Mouse (Mus musculus) intestine, embryonic 14.5 days (tissue): ENCODE measurements at regions not wholly inside any gene's neighbourhood (a gene's known extent, or its start where the extent isn't known, plus 50 kb on each side); places are given as distances from the start of the nearest gene placed in this dataset.
A peak's percentile ranks its signal among the peaks of the same experiment; 100 is the strongest.

Experiments used
- ATAC-seq: fragments of 200-750 bp; cut with Nextera tagmentation; replicated peaks from 2 replicates; pipeline ENCODE4 v1.8.0; 2017; ENCODE audit warnings: low read depth, moderate number of reproducible peaks, moderate TSS enrichment, moderate library complexity; ENCODE audit not compliant: low FRiP score, low TSS enrichment
- DNase-seq: peaks from one replicate; pipeline ENCODE4 v3.0.0-alpha.2; 2018; ENCODE audit warnings: low spot score
- H3K27ac ChIP-seq: fragments of 300-500 bp; sonication (generic); 2 replicates; pipeline ENCODE4 v1.5.1; 2014; ENCODE audit warnings: low read depth, mild to moderate bottlenecking, control low read depth
- H3K27me3 ChIP-seq: fragments of 300-500 bp; sonication (generic); replicated peaks from 2 replicates; pipeline ENCODE4 v1.6.1; 2014; ENCODE audit warnings: low read length, control low read depth; ENCODE audit not compliant: control insufficient read depth, insufficient read depth
- H3K36me3 ChIP-seq: fragments of 300-500 bp; sonication (generic); 2 replicates; pipeline ENCODE4 v1.6.1; 2014; ENCODE audit warnings: low read length, control low read depth; ENCODE audit not compliant: control insufficient read depth, insufficient read depth
- H3K4me1 ChIP-seq: fragments of 300-500 bp; sonication (generic); replicated peaks from 2 replicates; pipeline ENCODE4 v1.6.1; 2014; ENCODE audit warnings: low read length, control low read depth, mixed read lengths; ENCODE audit not compliant: control insufficient read depth, insufficient read depth
- H3K4me2 ChIP-seq: fragments of 300-500 bp; sonication (generic); 2 replicates; pipeline ENCODE4 v1.6.1; 2014; ENCODE audit warnings: low read length
- H3K4me3 ChIP-seq: fragments of 300-500 bp; sonication (generic); 2 replicates; pipeline ENCODE4 v1.5.1; 2014; ENCODE audit warnings: low read depth, low read length, control low read depth, mixed read lengths
- H3K9ac ChIP-seq: fragments of 300-500 bp; sonication (generic); 2 replicates; pipeline ENCODE4 v1.6.1; 2014; ENCODE audit warnings: mild to moderate bottlenecking, low read length
- H3K9me3 ChIP-seq: fragments of 300-500 bp; sonication (generic); 2 replicates; pipeline ENCODE4 v1.6.1; 2016; ENCODE audit warnings: low read length, control low read depth; ENCODE audit not compliant: control insufficient read depth
- WGBS: fragments of 180-500 bp; shearing (Covaris S2); extraction: QIAGEN DNeasy Blood & Tissue Kit; methylation state at CpG from one replicate; pipeline ENCODE4 v1.1.7; 2014; 5-methylcytosine and 5-hydroxymethylcytosine counted together

GRCm38 (mm10) chr3:38588966-38589365, 104.3 kb upstream of the Ankrd50 start:
- ATAC-seq: no peak

GRCm38 (mm10) chr3:38585509-38585908, 100.9 kb upstream of the Ankrd50 start:
- no peak overlapping the region for H3K9ac ChIP-seq
- 69% methylated on average over 5 of the region's 5 CpGs for WGBS
- no peaks in the 10 kb centered on the region for H3K9me3 ChIP-seq
- no peak overlapping the region for H3K4me2 ChIP-seq
- H3K4me3 ChIP-seq: no peak overlapping the region
- DNase-seq (no peak), ATAC-seq (no peak)
- no peaks in the 10 kb centered on the region for H3K36me3 ChIP-seq
- no peak overlapping the region for H3K27ac ChIP-seq
- no peaks in the 10 kb centered on the region for H3K27me3 ChIP-seq
- no peaks in the 10 kb centered on the region for H3K4me1 ChIP-seq

More at GRCm38 (mm10) chr3:38588966-38589365, 104.3 kb upstream of the Ankrd50 start:
- H3K27me3 ChIP-seq: no peaks in the 10 kb centered on the region
- no peak overlapping the region for H3K27ac ChIP-seq
- no peaks in the 10 kb centered on the region for H3K36me3 ChIP-seq
- no peak overlapping the region for H3K4me2 ChIP-seq
- no peak overlapping the region for H3K9ac ChIP-seq
- no peak for DNase-seq
- no peaks in the 10 kb centered on the region for H3K9me3 ChIP-seq
- no peak overlapping the region for H3K4me3 ChIP-seq
- H3K4me1 ChIP-seq: no peaks in the 10 kb centered on the region

- H3K9me3 ChIP-seq: no peaks in the 10 kb centered on the region
- no peak overlapping the region for H3K27ac ChIP-seq
- H3K27me3 ChIP-seq: no peaks in the 10 kb centered on the region
- H3K4me2 ChIP-seq: no peak overlapping the region
- no peaks in the 10 kb centered on the region for H3K4me1 ChIP-seq
- H3K9ac ChIP-seq: no peak overlapping the region
- no peak overlapping the region for H3K4me3 ChIP-seq
- H3K36me3 ChIP-seq: no peaks in the 10 kb centered on the region
- WGBS: 67% methylated on average over 1 of the region's 1 CpGs
- DNase-seq (no peak), ATAC-seq (peak; percentile 66; the same call in 1 of the 2 replicates)
These were observed 95.1 kb upstream of the Ankrd50 start for GRCm38 (mm10) chr3:38579781-38580180.

GRCm38 (mm10) chr3:38577890-38578628, 93.4 kb upstream of the Ankrd50 start:
- Histone ChIP-seq H3K36me3 (no peaks in the 10 kb centered on the region), H3K4me2 (no peak overlapping the region), H3K27ac (no peak overlapping the region), H3K27me3 (no peaks in the 10 kb centered on the region), H3K9me3 (no peaks in the 10 kb centered on the region), H3K9ac (no peak overlapping the region), H3K4me1 (no peaks in the 10 kb centered on the region), H3K4me3 (no peak overlapping the region)
- no peak for DNase-seq
- 36% methylated on average over 5 of the region's 5 CpGs for WGBS
- no peak for ATAC-seq

GRCm38 (mm10) chr3:38573594-38573993, 89.0 kb upstream of the Ankrd50 start:
- ATAC-seq (no peak), DNase-seq (no peak)
- Histone ChIP-seq H3K36me3 (no peaks in the 10 kb centered on the region), H3K4me3 (no peak overlapping the region), H3K27me3 (no peaks in the 10 kb centered on the region), H3K9me3 (no peaks in the 10 kb centered on the region), H3K4me2 (no peak overlapping the region), H3K4me1 (no peaks in the 10 kb centered on the region), H3K9ac (no peak overlapping the region), H3K27ac (no peak overlapping the region)
- 90% methylated on average over 5 of the region's 5 CpGs for WGBS

GRCm38 (mm10) chr3:38572159-38572558, 87.5 kb upstream of the Ankrd50 start:
- no peak overlapping the region for H3K4me3 ChIP-seq
- no peak overlapping the region for H3K9ac ChIP-seq
- H3K36me3 ChIP-seq: no peaks in the 10 kb centered on the region
- no peaks in the 10 kb centered on the region for H3K4me1 ChIP-seq
- WGBS: 40% methylated on average over 3 of the region's 3 CpGs
- no peaks in the 10 kb centered on the region for H3K27me3 ChIP-seq
- H3K9me3 ChIP-seq: no peaks in the 10 kb centered on the region
- DNase-seq: no peak
- H3K4me2 ChIP-seq: no peak overlapping the region
- ATAC-seq: no peak
- no peak overlapping the region for H3K27ac ChIP-seq

GRCm38 (mm10) chr3:38571224-38571623, 86.6 kb upstream of the Ankrd50 start:
- Histone ChIP-seq H3K9me3 (no peaks in the 10 kb centered on the region), H3K4me1 (no peaks in the 10 kb centered on the region), H3K36me3 (no peaks in the 10 kb centered on the region), H3K4me3 (no peak overlapping the region), H3K9ac (no peak overlapping the region), H3K27ac (no peak overlapping the region), H3K27me3 (no peaks in the 10 kb centered on the region), H3K4me2 (no peak overlapping the region)
- ATAC-seq (no peak), DNase-seq (no peak)
- 92% methylated on average over 4 of the region's 4 CpGs for WGBS

GRCm38 (mm10) chr3:38569001-38569400, 84.4 kb upstream of the Ankrd50 start:
- 65% methylated on average over 6 of the region's 6 CpGs for WGBS
- ATAC-seq: no peak

GRCm38 (mm10) chr3:38568596-38568975, 83.9 kb upstream of the Ankrd50 start:
- ATAC-seq (no peak), DNase-seq (no peak)
- no peaks in the 10 kb centered on the region for H3K27me3 ChIP-seq
- no peak overlapping the region for H3K4me3 ChIP-seq
- no peak overlapping the region for H3K4me2 ChIP-seq
- WGBS: 43% methylated on average over 2 of the region's 2 CpGs
- H3K9me3 ChIP-seq: no peaks in the 10 kb centered on the region
- no peaks in the 10 kb centered on the region for H3K36me3 ChIP-seq
- H3K4me1 ChIP-seq: no peaks in the 10 kb centered on the region
- no peak overlapping the region for H3K27ac ChIP-seq
- no peak overlapping the region for H3K9ac ChIP-seq

More at GRCm38 (mm10) chr3:38569001-38569400, 84.4 kb upstream of the Ankrd50 start:
- H3K36me3 ChIP-seq: no peaks in the 10 kb centered on the region
- H3K27ac ChIP-seq: no peak overlapping the region
- H3K9ac ChIP-seq: no peak overlapping the region
- no peak overlapping the region for H3K4me3 ChIP-seq
- no peaks in the 10 kb centered on the region for H3K4me1 ChIP-seq
- DNase-seq: no peak
- no peak overlapping the region for H3K4me2 ChIP-seq
- no peaks in the 10 kb centered on the region for H3K9me3 ChIP-seq
- H3K27me3 ChIP-seq: no peaks in the 10 kb centered on the region
